Mouse (Mus musculus) 3T3-L1 (cell line): ENCODE data around the gene Rhod.

ENCODE experiments used
- DNase-seq: peaks from one replicate; pipeline ENCODE4 v3.0.0-alpha.2; 2015; ENCODE audit warnings: low read depth, low spot score

Gene Rhod

DNA sequence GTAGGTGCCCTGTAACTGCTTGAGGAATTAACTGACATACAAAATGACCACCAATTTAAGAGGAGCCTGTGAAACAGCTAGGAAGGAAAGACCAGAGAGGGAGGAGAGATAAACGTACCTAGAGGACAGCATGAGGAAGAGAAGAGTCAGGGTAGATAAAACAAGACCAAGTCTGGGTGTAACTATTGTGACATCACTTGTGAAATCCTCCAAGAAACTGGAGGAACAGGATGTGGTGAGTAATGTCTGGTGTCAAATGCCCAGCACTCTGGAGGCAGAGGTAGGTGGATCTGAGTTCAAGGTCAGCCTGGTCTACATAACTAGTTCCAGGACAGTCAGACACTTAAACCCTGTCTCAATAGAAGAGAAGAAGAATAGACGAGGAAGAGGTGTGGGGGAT is 30.2 kb downstream of the Rhod start:
- DNase-seq = peak; percentile 58

DNA sequence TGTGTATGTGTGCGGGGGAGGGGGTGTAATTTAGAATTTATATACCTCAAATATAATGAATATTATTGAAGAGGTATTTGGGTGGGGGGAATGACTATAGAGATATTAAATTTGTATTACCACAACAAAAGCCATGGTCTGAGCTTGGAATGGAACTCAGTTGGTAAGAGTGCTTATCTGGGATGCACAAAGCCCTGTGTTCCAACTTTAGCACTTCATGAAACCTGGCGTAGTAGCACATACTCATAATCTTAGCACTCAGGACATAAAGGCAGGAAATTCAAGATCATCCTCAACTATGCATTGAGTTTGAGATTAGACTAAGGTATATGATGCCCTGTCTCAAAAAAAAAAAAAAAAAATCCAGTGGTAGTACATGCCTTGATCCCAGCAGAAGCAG is 34.4 kb downstream of the Rhod start:
- no peak for DNase-seq

DNA sequence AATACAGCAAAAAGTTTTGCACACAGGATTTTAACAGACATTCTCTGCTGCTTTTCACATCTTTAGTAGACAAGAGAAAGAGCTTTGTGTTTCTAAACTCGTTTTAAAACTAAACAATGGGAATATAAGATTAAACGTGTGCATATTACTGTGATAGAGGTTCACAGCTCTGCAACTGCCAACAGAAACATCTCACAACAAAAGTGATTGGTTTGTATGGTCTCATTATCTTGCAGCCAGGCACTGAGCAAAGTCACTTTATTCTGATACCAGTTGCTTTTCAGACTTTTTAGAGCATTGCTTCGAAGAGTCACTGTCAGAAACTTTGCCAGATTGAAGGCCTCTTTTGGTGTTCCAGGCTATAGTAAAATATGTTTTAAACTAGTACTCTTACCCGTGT is 40.3 kb downstream of the Rhod start:
- no peak for DNase-seq

DNA sequence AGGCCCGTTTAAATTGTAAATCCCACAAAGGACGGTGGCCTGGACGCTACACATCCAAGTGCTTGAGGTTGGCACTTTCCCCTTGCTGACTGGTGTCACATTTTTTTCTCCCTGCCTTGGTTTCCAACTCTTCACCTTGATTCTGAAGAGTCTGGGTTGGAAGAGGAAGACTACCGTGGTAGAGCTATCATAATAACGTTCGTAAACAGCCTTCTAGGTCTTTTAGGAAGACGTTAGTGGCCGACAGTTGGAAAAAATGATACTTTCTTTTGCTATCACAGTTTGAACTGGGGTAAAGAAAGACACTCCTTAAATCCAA is 40.6 kb downstream of the Rhod start:
- DNase-seq = no peak

DNA sequence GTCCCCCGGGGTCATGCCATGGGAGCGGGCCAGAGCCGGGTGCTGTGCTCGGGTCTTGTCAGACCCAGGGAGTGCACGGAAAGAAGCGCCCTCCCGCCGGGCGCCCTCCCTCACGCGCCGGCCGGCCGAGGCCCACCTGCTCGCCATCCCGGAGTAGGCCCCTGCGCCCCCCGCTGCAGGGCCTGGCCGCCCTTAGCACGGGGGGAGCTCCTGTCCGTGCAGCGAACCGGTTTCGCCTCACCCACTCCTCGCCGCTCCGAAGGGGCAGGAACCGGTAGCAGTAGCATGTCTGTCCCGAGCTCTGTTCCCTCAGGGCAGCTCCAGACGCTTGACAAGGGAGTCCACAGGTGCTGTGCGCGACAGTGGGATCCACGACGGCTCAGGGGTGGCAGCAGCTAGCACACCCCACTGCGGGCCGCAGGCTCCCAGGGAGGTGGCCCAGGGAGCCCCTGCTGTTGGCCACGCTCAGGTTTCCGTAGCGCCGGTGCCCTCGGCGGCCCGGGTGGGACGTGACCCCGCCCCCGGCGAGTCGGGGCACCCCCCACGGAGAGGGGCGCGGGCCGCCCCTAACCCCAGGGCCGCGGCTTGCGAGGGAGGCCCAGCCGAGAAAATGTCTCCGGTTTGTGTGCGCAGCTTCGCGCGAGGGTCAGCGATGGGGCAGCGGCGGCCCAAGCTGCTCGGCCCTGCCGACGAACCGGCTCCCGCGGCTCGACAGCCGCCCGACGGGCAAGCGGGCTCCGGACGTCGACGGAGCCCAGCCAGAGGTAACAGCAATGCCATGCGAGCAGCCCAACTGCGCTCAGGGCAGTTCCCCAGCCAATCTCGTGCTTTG is 41.2 kb downstream of the Rhod start, which contains the start of gene Kdm2a:
Kdm2a (minus strand) TSS at position 488 of the 832 bp plus-strand sequence.
- DNase-seq = no peak

DNA sequence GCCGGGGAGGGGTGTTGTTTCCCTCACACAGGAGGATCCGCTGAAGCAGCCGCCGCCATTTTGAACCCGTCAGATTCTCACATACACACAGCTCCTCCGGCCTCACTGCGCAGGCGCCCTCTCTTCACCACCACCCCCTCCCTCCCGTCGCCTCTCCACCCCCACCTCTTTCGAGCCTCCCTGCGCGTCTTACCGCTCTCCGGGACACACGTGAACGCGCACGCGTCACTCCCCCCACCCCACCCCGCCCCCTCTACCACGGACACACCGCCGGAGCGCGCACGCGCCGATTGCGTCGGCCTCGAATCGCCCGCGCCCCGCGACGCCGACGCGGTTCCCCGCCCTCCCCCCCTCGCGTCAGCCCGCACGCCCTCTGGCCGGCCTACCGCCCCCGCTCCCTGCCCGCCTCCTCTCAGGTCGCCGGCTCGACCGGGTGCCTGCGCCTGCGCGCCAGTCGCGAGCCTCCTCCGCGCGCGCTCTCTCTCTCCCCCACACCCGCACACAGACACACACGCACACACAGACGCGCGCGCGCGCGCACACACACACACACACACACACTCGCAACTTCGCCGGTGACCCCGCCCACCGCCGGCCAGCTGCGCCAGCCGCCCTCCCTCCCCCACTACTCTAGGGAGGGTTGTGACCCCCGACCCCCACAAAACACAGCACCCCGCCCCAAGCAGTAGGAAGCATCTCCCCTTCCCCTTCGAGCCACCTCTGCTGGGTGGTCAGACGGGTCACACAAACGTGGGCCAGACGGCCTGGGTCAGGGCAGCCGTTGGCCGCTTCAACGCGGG is 42.0 kb downstream of the Rhod start:
- DNase-seq = peak; percentile 99

DNA sequence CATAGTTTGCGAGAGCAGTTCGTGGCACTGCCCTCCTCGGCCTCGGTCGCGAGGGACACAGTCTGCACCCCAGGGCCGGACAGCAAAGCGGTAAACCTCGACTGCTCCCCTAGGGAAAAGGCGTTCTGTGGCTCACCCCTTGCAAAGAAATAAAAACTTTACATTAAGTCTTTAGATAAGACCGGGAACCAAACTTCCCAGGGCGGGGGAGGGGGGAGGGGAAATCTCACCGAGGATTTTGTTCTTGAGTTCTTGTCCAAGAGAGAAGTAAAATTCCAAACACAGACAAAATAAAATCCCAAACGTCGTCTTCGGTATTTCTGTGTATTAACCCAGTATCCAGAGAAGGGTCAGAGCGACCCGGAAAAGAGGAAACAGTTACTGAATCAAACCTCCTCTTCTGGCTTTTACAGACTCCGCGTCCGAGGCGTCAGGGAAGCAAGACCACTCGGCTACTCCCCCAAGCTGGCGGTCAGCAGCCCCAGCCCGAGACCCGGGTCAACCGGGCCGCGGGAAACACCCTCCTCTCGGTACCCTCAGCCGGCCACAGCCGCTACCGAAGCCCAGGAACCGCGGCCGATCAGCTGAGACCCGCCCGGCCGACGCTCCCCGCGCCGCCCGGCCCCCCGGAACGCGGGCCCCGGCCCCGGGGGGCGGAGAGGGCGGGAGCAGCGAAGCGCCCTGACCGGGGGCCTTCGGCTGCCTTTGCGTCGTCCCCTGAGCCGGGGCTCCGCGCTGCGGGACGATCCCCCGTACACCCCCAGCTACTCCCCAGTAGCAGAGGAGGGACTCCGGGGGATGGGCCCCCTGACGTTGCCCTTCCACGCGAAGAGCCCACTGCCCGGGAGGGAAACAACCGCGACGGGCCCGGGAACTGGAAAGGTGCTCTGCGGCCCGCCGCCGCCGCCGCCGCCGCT is 42.9 kb downstream of the Rhod start:
- DNase-seq = peak; percentile 43

DNA sequence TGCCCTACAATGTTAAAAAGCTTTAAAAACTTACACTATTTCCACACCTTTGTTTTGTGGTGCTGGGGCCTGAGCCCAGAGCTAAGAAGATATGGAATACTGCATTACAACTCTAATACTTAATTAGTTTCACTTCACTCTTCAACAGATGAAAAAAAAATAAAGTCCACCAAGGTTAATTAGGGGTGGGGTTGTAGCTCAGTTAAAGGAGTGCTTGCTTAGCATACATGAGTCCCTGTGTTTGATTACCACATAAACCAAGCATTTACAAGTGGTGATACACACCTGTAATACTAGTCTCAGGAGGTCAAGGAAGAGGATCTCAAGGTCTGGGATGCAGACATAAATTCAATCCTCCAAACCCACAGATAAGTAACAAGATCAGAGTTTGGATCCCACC is 52.0 kb downstream of the Rhod start:
- no peak for DNase-seq

DNA sequence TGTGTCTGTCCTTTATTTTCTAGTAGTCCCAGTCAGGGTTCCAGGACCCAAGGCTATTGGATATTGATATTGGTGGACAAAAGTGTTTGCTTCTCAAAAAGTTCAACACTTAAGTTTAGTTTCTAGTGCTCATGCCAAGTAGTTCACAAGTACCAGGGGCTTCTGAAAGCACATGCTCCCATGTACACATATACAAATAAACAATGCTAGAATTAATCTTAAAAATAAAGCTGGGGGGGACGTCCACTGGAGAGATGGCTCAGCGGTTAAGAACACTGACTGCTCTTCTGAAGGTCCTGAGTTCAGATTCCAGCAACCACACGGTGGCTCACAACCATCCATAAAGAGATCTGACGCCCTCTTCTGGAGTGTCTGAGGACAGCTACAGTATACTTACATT is 54.2 kb downstream of the Rhod start:
- DNase-seq = no peak

DNA sequence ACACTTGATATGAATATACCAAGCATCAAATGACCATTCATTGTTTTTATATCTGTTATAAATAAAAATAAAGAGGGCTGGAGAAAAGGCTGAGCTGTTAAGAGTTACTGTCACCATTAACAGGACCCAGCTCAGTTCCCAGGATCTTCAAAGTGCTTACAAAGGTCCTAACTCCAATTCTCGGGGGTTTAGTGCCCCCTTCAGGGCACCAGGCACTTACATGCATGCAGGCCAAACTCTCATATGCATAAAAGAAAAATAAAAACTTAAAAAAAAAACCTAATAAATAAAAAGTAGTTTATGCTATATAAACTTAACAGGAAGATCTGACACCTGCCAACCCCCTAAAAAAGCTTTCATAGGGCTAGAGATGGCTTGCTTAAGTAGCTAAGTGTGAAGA is 54.9 kb downstream of the Rhod start:
- peak; percentile 40 for DNase-seq

DNA sequence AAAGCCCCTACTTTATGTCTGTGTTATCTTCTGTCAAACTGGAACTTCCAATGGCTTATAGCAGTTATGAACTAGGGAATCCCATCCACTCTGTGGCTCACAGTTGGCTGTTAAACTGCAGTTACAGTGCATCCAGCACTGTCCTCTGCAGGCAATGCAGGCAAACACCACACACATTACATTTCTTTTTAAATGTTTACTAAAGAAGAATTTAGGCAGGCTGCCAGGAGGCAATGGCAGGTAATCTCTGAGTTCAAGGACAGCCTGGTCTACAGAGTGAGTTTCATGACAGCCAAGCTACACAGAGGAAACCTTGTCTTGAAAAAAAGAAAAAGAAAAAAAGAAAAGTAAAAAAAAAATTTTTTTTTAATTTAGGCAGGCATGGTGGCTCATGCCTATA is 55.9 kb downstream of the Rhod start:
- no peak for DNase-seq

DNA sequence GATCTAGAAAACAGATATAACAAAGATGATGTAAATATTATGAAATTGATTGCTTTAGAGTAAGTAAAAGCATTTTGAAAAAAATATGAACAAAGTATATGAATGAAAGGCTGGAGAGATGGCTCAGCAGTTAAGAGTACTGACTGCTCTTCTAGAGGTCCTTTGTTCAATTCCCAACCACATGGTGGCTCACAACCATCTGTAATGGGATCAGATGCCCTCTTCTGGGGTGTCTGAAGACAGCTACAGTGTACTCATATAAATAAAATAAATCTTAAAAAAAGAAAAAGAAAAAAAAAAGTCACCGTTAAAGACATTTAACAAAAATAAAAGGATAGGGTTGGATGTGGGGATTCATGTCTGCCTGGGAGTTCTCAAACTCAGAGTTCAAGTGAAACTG is 56.9 kb downstream of the Rhod start:
- DNase-seq = peak; percentile 44
